Comparison of ENCODE assay signal across 24 mouse cellular contexts in genomic region chr2:37782002-37782401, GRCm38 (mm10). TPM values are rescaled to one million over a fixed set of nuclear protein-coding genes. Genes with fewer than 3 reads are reported as not detected.
DNase-seq lines count a peak whose midpoint lies in the region; ATAC-seq lines count a peak whose summit lies in the region.
"Had no signal": no experiment of that assay in that cellular context is flagged by ENCODE, and none has a peak within 500 bp of the region (broad histone marks: within the 10 kb centered on the region; RNA-seq: fewer than 3 reads in every experiment).

No protein-coding gene starts in this region.

- DNase-seq in heart, embryonic 10.5 days (ENCODE audit: low spot score) = no peak
- no peak for DNase-seq in heart, adult 9 months (ENCODE audit: low spot score in 2 of 2)
- DNase-seq in midbrain, embryonic 10.5 days (ENCODE audit: low spot score) = no peak
- no peak for DNase-seq in midbrain, embryonic 11.5 days (ENCODE audit: low spot score, missing footprints)
- DNase-seq in forelimb bud, embryonic 11.5 days (ENCODE audit: low read depth, low spot score) = peak; percentile 55
- DNase-seq in frontal cortex, postnatal 14 days (ENCODE audit: low spot score in 2 of 2) = no peak
- DNase-seq in cerebellum, postnatal 10 days = no peak
- DNase-seq: adrenal gland, adult 2 months; cerebellum, adult 9-11 months; gastrocnemius, postnatal 14 days; heart, postnatal 4 days; kidney, adult 18-20 months; kidney, postnatal 14 days; layer of hippocampus, postnatal 36 days; midbrain, embryonic 14.5 days; right cerebral cortex, postnatal 14 days; spleen, adult 18-20 months; thymus, postnatal 4 days had no signal

- H3K27me3 ChIP-seq in heart, embryonic 10.5 days (ENCODE audit: insufficient read depth, poor library complexity, severe bottlenecking) = peaks cover under 1% of the 10 kb centered on the region; the same call in 1 of the 2 replicates
- H3K27me3 ChIP-seq in midbrain, embryonic 10.5 days (ENCODE audit: low read depth, poor library complexity, severe bottlenecking) = peaks cover 19% of the 10 kb centered on the region
- H3K27me3 ChIP-seq in midbrain, embryonic 11.5 days (ENCODE audit: control insufficient read depth, insufficient read depth, low read length) = no peaks in the 10 kb centered on the region; the same call in 1 of the 2 replicates

- H3K36me3 ChIP-seq in heart, embryonic 10.5 days = peaks cover 4% of the 10 kb centered on the region
- peaks cover 40% of the 10 kb centered on the region for H3K36me3 ChIP-seq in midbrain, embryonic 10.5 days
- H3K36me3 ChIP-seq in midbrain, embryonic 11.5 days (ENCODE audit: control insufficient read depth, insufficient read depth, low read length) = peaks cover 7% of the 10 kb centered on the region
- H3K36me3 ChIP-seq: limb, embryonic 15.5 days; liver, embryonic 15.5 days had no signal

- H3K4me1 ChIP-seq in heart, embryonic 10.5 days = peaks cover 83% of the 10 kb centered on the region
- H3K4me1 ChIP-seq in midbrain, embryonic 10.5 days = peaks cover 82% of the 10 kb centered on the region
- H3K4me1 ChIP-seq in midbrain, embryonic 11.5 days (ENCODE audit: control insufficient read depth, insufficient read depth, low read length) = peaks cover 53% of the 10 kb centered on the region

- H3K27ac ChIP-seq in heart, embryonic 10.5 days = peak overlapping the region; percentile 83
- H3K27ac ChIP-seq in midbrain, embryonic 10.5 days (replicated peaks) = peak overlapping the region; percentile 90
- no peak overlapping the region for H3K27ac ChIP-seq in midbrain, embryonic 11.5 days (ENCODE audit: low read depth, low read length)
- H3K27ac ChIP-seq: hindbrain, postnatal 0 days; layer of hippocampus, adult 2 months; limb, embryonic 15.5 days; liver, embryonic 15.5 days; macrophage had no signal

- no peak overlapping the region for H3K9ac ChIP-seq in midbrain, embryonic 11.5 days (ENCODE audit: low read length)
- H3K9ac ChIP-seq: limb, embryonic 15.5 days; liver, embryonic 15.5 days had no signal

- no peak overlapping the region for H3K4me3 ChIP-seq in heart, embryonic 10.5 days
- peak overlapping the region; percentile 48; the same call in 1 of the 2 replicates for H3K4me3 ChIP-seq in midbrain, embryonic 10.5 days
- no peak overlapping the region for H3K4me3 ChIP-seq in midbrain, embryonic 11.5 days (ENCODE audit: low read depth, low read length)
- H3K4me3 ChIP-seq: layer of hippocampus, adult 2 months; limb, embryonic 15.5 days; liver, embryonic 15.5 days; myocyte had no signal

- 14% methylated on average over 7 of the region's 7 CpGs for WGBS in heart, embryonic 10.5 days
- 7% methylated on average over 7 of the region's 7 CpGs for WGBS in midbrain, embryonic 10.5 days
- 7% methylated on average over 7 of the region's 7 CpGs for WGBS in midbrain, embryonic 11.5 days

- no peak overlapping the region for H3K4me2 ChIP-seq in midbrain, embryonic 11.5 days
- H3K4me2 ChIP-seq: limb, embryonic 15.5 days; liver, embryonic 15.5 days had no signal

- H3K9me3 ChIP-seq in heart, embryonic 10.5 days = no peaks in the 10 kb centered on the region; the same call in 1 of the 2 replicates
- H3K9me3 ChIP-seq in midbrain, embryonic 10.5 days (replicated peaks) = no peaks in the 10 kb centered on the region
- H3K9me3 ChIP-seq in midbrain, embryonic 11.5 days (ENCODE audit: control insufficient read depth, low read length) = no peaks in the 10 kb centered on the region
- H3K9me3 ChIP-seq: limb, embryonic 15.5 days; liver, embryonic 15.5 days had no signal

- ATAC-seq in midbrain, embryonic 11.5 days (ENCODE audit: low FRiP score) = no peak
- ATAC-seq: hindbrain, postnatal 0 days had no signal

RNA-seq across cellular contexts. Expression of gene Crb2, which starts 6.0 kb away (rescaled TPM):
- 15.2 and 18.5 TPM in 2 replicates for polyA plus RNA-seq in heart, embryonic 10.5 days (2016; fragmentation: Nextera tagmentation; extraction: Ambion mirVana)
- polyA plus RNA-seq in midbrain, embryonic 10.5 days (2016; fragmentation: Nextera tagmentation; extraction: Ambion mirVana) = 31.1 and 31.4 TPM in 2 replicates
- polyA plus RNA-seq in midbrain, embryonic 11.5 days (2014; fragmentation: Nextera tagmentation; extraction: Ambion mirVana) = 10.9 and 14.6 TPM in 2 replicates
- polyA plus RNA-seq: macrophage, myocyte had no signal
